Mouse (Mus musculus) lung, embryonic 14.5 days (tissue): ENCODE measurements around the gene Prex1. TPM values are rescaled to one million over a fixed set of nuclear protein-coding genes. Genes with fewer than 3 reads are reported as not detected.
"Not testable (repeated sequence)": the region's sequence is repeated elsewhere in the genome, so short reads cannot be mapped to it uniquely, and the experiment has no call there.

Experiments used
- ATAC-seq: fragments of 200-750 bp; cut with Nextera tagmentation; 2 replicates; pipeline ENCODE4 v1.8.0; 2017; ENCODE audit warnings: mild to moderate bottlenecking, moderate TSS enrichment, moderate library complexity; ENCODE audit not compliant: insufficient read depth
- DNase-seq: peaks from one replicate; pipeline ENCODE4 v3.0.0-alpha.2; 2015
- H3K27ac ChIP-seq: fragments of 300-500 bp; sonication (generic); 2 replicates; pipeline ENCODE4 v1.5.1; 2014; ENCODE audit warnings: low read depth, mild to moderate bottlenecking, moderate library complexity
- H3K27me3 ChIP-seq: fragments of 300-500 bp; sonication (generic); 2 replicates; pipeline ENCODE4 v1.6.1; 2014; ENCODE audit warnings: low read length, control low read depth; ENCODE audit not compliant: insufficient read depth
- H3K36me3 ChIP-seq: fragments of 300-500 bp; sonication (generic); 2 replicates; pipeline ENCODE4 v1.6.1; 2014; ENCODE audit warnings: control low read depth; ENCODE audit not compliant: insufficient read depth
- H3K4me1 ChIP-seq: fragments of 300-500 bp; sonication (generic); 2 replicates; pipeline ENCODE4 v1.6.1; 2014; ENCODE audit warnings: antibody characterized with exemption, control low read depth; ENCODE audit not compliant: insufficient read depth
- H3K4me2 ChIP-seq: fragments of 300-500 bp; sonication (generic); 2 replicates; pipeline ENCODE4 v1.6.1; 2014; ENCODE audit warnings: mild to moderate bottlenecking
- H3K4me3 ChIP-seq: fragments of 300-500 bp; sonication (generic); 2 replicates; pipeline ENCODE4 v1.5.1; 2014; ENCODE audit warnings: low read depth, low read length
- H3K9ac ChIP-seq: fragments of 300-500 bp; sonication (generic); 2 replicates; pipeline ENCODE4 v1.6.1; 2014
- H3K9me3 ChIP-seq: fragments of 300-500 bp; sonication (generic); 2 replicates; pipeline ENCODE4 v1.6.1; 2016; ENCODE audit warnings: low read depth, low read length, control low read depth
- CTCF ChIP-seq: IDR thresholded peaks from 2 replicates; pipeline ENCODE4 v1.5.1; 2016; ENCODE audit warnings: antibody characterized with exemption, low read depth
- WGBS: fragments of 180-500 bp; shearing (Covaris S2); extraction: QIAGEN DNeasy Blood & Tissue Kit; methylation state at CpG from one replicate; pipeline ENCODE4 v1.1.7; 2014; 5-methylcytosine and 5-hydroxymethylcytosine counted together
- polyA plus RNA-seq: library from polyadenylated mRNA; unstranded; fragments of >200 nt; fragmentation: Nextera tagmentation; extraction: Ambion mirVana; gene quantifications from 2 replicates; pipeline ENCODE4 v1.2.1, GENCODE M21; 2014

The Prex1 gene
- polyA plus RNA-seq = 12.9 and 13.8 TPM in 2 replicates

GRCm38 (mm10) chr2:166713690-166714426 is at the start of gene Prex1:
Gene Prex1, minus strand, starts transcription at chr2:166713832.
- H3K4me3 ChIP-seq = peak within 1 kb of the TSS; percentile 75
- peak; percentile 99 for DNase-seq
- peak within 1 kb of the TSS; percentile 69 for H3K27ac ChIP-seq
- TF ChIP-seq CTCF = no peak
- H3K36me3 ChIP-seq = no peaks in the 10 kb centered on the region
- H3K4me2 ChIP-seq = peak within 1 kb of the TSS; percentile 94
- peaks cover 7% of the 10 kb centered on the region; the same call in 1 of the 2 replicates for H3K27me3 ChIP-seq
- WGBS = under 1% methylated on average over 66 of the region's 69 CpGs
- peak within 1 kb of the TSS; percentile 65 for H3K9ac ChIP-seq
- ATAC-seq = peak; percentile 89
- H3K4me1 ChIP-seq = peaks cover 9% of the 10 kb centered on the region; the same call in 1 of the 2 replicates
- H3K9me3 ChIP-seq = no peaks in the 10 kb centered on the region

- WGBS = 11% methylated on average over 3 of the region's 3 CpGs
- H3K4me2 ChIP-seq = no peak overlapping the region
- no peak overlapping the region for H3K27ac ChIP-seq
- no peak overlapping the region for H3K9ac ChIP-seq
- H3K4me1 ChIP-seq = no peaks in the 10 kb centered on the region
- no peaks in the 10 kb centered on the region for H3K27me3 ChIP-seq
- no peaks in the 10 kb centered on the region for H3K36me3 ChIP-seq
- ATAC-seq = no peak
- TF ChIP-seq CTCF = no peak
- no peak overlapping the region for H3K4me3 ChIP-seq
- H3K9me3 ChIP-seq = no peaks in the 10 kb centered on the region
- DNase-seq = no peak
These were observed 44.3 kb upstream of the Prex1 start for GRCm38 (mm10) chr2:166757969-166758368.

- no peak overlapping the region for H3K4me3 ChIP-seq
- H3K9ac ChIP-seq = no peak overlapping the region
- ATAC-seq (no peak), DNase-seq (no peak)
- TF ChIP-seq CTCF = no peak
- 70% methylated on average over 7 of the region's 7 CpGs for WGBS
- H3K27ac ChIP-seq = no peak overlapping the region
- H3K4me1 ChIP-seq = no peaks in the 10 kb centered on the region
- H3K4me2 ChIP-seq = no peak overlapping the region
- H3K36me3 ChIP-seq = no peaks in the 10 kb centered on the region
- H3K27me3 ChIP-seq = no peaks in the 10 kb centered on the region
- H3K9me3 ChIP-seq = no peaks in the 10 kb centered on the region
These were observed 41.1 kb upstream of the Prex1 start for GRCm38 (mm10) chr2:166754760-166755159.

GRCm38 (mm10) chr2:166754194-166754593 is 40.6 kb upstream of the Prex1 start:
- Histone ChIP-seq H3K36me3 (no peaks in the 10 kb centered on the region), H3K4me2 (no peak overlapping the region), H3K27me3 (no peaks in the 10 kb centered on the region), H3K9me3 (no peaks in the 10 kb centered on the region), H3K9ac (no peak overlapping the region), H3K4me3 (no peak overlapping the region), H3K27ac (no peak overlapping the region), H3K4me1 (no peaks in the 10 kb centered on the region)
- ATAC-seq (no peak), DNase-seq (no peak)
- WGBS = 41% methylated on average over 4 of the region's 4 CpGs
- no peak for TF ChIP-seq CTCF

GRCm38 (mm10) chr2:166750620-166751191 is 37.1 kb upstream of the Prex1 start:
- 90% methylated on average over 6 of the region's 6 CpGs for WGBS
- H3K9ac ChIP-seq = no peak overlapping the region
- no peak overlapping the region for H3K27ac ChIP-seq
- ATAC-seq = no peak
- DNase-seq = no peak
- TF ChIP-seq CTCF = no peak
- H3K4me2 ChIP-seq = no peak overlapping the region
- no peak overlapping the region for H3K4me3 ChIP-seq
- no peaks in the 10 kb centered on the region for H3K27me3 ChIP-seq
- H3K9me3 ChIP-seq = no peaks in the 10 kb centered on the region
- H3K36me3 ChIP-seq = no peaks in the 10 kb centered on the region
- peaks cover 4% of the 10 kb centered on the region; the same call in 1 of the 2 replicates for H3K4me1 ChIP-seq

GRCm38 (mm10) chr2:166746261-166746913 is 32.8 kb upstream of the Prex1 start:
- WGBS = 48% methylated on average over 14 of the region's 14 CpGs

GRCm38 (mm10) chr2:166745849-166746248 is 32.2 kb upstream of the Prex1 start:
- H3K27ac ChIP-seq = no peak overlapping the region
- H3K9me3 ChIP-seq = no peaks in the 10 kb centered on the region
- no peaks in the 10 kb centered on the region for H3K27me3 ChIP-seq
- no peak overlapping the region for H3K4me3 ChIP-seq
- H3K36me3 ChIP-seq = no peaks in the 10 kb centered on the region
- no peak overlapping the region for H3K4me2 ChIP-seq
- ATAC-seq (no peak), DNase-seq (no peak)
- peaks cover 4% of the 10 kb centered on the region; the same call in 1 of the 2 replicates for H3K4me1 ChIP-seq
- no peak overlapping the region for H3K9ac ChIP-seq
- 76% methylated on average over 9 of the region's 9 CpGs for WGBS
- TF ChIP-seq CTCF = no peak

More at GRCm38 (mm10) chr2:166746261-166746913, 32.8 kb upstream of the Prex1 start:
- H3K36me3 ChIP-seq, H3K9me3 ChIP-seq, ATAC-seq, H3K4me1 ChIP-seq, H3K4me2 ChIP-seq, H3K9ac ChIP-seq, H3K27me3 ChIP-seq, H3K4me3 ChIP-seq, H3K27ac ChIP-seq: not testable (repeated sequence)
- peak; percentile 34 for DNase-seq
